Mouse (Mus musculus) adrenal gland, postnatal 4 days (tissue): ENCODE data around the gene Angel2. TPM values are rescaled to one million over a fixed set of nuclear protein-coding genes. Genes with fewer than 3 reads are reported as not detected.
"Not testable (repeated sequence)": the region's sequence is repeated elsewhere in the genome, so short reads cannot be mapped to it uniquely, and the experiment has no call there.

Source experiments
- DNase-seq, 2 experiments: peaks; one replicate each; pipeline ENCODE4 v3.0.0; 2021 to 2022; ENCODE audit warnings: low spot score in 2 of 2, mixed read lengths in 2 of 2
- long read RNA-seq, 2 experiments: library from polyadenylated mRNA; stranded (forward); transcript quantifications; one replicate each; pipeline ENCODE4 v2.0.0; 2021
- total RNA-seq, 2 experiments: library from RNA; stranded (reverse); gene quantifications; 2 replicates each; pipeline ENCODE4 v1.2.3; 2021

Angel2 gene
- total RNA-seq: 10 to 100 TPM; 51.9 to 54.6 TPM
- long read RNA-seq, experiment 1, partial matches to known transcripts: 2 of 38 reads
- long read RNA-seq, experiment 1, other reads (novel, unspliced or antisense): 32 of 38 reads
- long read RNA-seq, experiment 2, transcript Angel2-202 (9 exons, 3,714 nt): major isoform, 16 of 109 reads
- long read RNA-seq, experiment 2, partial matches to known transcripts: 8 of 109 reads
- long read RNA-seq, experiment 2, other reads (novel, unspliced or antisense): 85 of 109 reads

DNA sequence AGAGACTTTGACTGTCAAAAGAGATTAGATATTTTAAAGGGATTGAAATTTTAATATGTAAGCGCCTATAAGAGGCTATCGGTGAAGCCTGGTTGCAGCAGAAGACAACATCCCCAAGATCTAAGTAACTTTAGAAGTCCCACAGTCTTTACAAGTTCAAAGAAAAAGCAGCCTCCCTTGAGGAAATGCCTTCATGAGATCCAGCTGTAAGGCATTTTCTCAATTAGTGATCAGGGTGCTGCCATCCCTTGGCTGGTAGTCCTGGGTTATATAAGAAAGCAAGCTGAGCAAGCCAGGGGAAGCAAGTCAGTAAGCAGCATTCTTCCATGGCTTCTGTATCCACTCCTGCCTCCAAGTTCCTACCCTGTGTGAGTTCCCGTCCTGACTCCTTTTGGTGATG, at the start of gene Angel2:
Gene Angel2, plus strand, starts transcription at position 301 of the 400 bp plus-strand sequence.
- not testable (repeated sequence) for DNase-seq

DNA sequence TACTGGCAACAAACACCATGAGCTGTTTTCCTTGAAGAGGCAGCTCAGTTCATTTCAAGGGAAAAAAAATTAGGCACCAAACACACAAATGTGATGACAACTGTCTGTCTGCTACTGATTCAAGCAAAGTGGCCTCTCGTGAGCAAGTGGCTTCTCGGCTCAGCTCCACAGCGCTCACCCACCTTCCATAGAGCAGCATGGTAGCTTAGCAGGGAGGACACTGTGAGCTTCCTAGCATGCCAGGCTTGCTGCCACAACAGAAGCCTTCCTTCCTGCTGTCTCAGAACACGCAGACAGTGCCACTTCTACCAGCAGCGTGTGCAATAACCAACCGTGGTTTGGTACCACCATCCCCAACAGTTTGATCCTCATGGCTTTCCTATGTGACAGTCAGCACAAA, 49.2 kb upstream of the Angel2 start:
- no peak for DNase-seq

DNA sequence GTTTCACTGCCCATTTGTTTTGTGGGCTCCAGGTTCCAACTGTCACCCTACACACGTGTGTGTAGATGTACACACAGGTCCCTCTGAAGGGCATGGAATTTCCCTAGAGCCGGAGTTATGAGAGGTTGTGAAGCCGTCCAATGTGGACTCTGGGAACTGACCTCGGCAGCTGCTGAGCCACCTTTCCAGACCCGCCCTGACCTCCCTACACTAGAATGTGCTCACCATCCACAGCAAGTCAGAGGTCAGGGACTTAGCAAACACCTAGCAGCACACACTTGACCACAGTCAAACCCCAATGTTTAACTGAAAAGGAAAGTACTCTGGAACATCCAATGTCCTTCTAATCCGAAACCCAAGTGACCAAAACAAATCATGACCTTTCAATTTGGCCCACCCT, 44.3 kb upstream of the Angel2 start:
- DNase-seq: no peak

DNA sequence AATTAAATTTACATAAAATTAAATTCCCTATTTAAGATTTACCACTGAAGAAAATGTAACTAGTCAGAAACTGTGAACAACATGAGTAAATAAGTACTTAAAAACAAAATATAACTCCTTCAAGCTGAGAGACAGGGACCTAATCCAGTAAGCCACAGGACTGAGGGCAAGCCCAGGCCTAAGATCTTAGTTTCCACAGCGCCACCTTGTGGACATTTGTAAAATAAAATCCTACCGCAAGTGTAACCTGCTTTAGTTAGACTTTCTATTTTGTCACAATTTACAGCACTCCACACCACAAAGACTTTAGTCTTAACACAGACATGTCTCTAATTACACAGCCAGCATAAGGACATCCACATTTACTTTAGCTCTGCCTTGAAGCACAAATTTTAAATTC, 43.5 kb upstream of the Angel2 start:
- DNase-seq: peak in 1 of 2 experiments; percentile 19

DNA sequence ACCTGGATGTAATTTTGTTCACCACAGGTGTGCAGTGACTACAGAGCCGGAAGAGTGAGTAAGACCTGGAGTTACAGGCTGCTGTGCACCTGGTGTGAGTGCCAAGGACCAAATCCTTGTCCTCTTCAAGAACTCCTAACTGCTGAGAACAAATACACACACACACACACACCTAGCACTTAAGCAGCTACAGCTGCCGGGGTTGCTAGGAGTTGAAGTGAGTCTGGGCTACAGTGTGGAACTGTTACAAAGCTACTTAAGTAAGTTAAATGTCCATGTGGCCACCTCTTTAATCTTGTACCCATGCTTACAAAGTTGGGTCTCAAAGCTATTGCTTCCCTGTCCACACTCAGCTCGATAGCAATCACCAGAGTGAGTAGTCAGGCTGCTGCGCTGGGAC, 38.9 kb upstream of the Angel2 start:
- no peak for DNase-seq

DNA sequence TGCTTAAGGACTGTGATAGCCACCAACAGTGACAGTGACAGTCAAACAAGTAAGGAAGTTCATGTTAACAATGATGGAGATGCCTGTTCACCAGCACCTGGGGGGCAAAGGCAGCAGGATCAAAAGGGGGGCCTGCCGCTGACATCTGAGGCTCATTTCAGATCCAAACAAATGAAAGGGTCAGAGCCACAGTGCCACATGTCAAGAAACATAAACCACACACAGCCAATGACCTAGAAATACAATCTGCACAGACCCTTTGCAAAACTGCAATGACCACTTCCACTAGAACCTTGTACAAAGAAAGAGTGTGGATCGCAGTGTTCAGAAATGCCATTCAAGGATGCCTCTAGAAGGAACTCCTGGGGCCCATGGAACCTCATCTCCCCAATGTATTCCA, 36.9 kb upstream of the Angel2 start:
- DNase-seq: no peak

DNA sequence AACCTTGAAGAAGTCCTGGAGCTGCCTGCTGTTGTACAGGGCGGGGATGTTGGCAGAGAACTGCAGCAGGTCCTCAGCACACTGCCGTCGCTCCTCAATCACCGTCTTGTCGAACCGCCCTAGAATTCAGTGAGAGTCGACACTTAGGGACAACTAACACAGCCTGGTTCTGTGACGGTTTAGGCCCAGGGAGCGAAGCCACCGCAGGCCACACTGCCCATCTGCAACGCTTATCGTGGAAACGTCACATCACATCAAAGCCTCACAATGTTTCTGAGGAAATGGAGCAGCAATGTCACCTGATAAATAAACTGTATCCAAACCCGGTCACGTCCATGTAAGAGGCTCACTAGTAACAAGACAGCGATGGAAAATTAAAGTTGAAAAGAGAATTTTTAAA, 36.3 kb upstream of the Angel2 start:
- no peak for DNase-seq

DNA sequence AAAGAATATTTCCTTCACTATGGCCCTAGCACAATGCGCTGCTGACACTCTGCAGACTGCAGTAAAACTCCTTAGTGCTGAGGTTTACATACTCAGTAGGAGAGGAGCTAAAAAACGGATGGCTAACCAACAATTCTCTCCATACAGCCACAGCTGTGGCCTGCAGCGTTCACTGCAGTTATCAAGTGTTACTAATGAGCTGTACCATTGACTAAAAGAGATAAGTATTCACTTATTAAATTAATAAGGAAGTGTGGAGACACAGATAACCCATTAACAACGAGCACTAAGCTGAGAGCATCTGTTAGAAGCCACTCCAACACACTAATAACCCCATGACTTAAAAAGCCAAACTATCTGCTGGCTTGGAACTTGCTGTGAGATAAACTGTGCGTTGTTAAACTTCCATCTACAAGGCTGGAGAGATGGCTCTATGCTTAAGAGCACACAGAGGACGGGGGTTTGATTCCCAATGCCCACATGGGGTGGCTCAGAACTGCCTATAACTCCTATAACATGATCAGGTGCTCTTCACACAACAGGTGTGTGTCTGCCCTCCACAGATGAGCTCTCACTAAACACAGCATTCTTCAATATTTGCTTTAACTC, 31.2 kb upstream of the Angel2 start:
- no peak for DNase-seq

DNA sequence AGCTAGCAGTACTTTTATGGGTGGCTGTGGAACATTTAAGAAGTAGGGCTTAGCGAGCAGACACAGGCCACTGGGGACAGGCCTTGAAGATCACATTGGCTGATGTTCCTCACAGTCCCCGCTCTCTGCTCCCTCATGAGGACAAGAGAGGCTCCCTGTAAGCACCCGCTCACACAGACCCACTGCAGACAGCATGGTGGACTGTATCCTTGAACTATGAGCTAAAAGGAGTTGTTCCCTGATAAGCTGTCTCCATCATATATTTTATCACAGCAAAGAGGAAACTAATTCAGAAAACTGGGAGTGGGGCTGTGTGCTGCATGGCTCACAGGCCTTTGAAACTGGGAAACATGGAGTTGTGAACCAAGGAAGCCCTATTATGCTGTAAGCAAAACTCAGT, 26.7 kb upstream of the Angel2 start:
- no peak for DNase-seq

DNA sequence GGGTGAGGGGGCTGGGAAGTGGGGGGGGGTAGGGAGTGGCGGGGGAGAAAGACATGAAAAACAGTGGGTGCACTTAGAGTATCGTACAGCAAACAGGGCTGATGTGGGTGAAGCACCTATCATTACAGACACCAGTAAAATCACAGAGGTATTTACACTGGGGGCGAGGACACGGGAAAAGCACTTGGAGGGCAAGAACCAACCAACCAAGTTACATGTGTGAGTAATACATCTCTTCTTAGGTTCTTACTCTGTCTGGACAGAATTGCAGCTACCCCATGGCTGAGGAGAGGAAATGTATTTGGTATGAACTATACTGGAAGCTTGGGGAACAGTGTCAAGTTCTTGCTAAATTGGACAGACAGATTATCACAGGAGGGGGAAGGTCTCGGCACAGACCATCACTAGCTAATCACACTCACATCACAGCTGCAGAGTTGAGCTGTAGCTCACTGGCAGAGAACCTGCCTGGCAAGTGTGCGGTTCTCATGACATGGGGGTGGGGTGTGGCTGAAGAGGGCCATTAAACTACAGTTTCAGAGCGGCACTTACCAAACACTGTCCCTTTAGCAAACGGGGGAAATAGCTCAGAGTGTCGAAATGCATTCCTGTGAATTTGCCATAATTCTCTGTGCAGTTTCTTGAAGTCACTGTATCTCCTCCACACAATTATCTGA, 25.9 kb upstream of the Angel2 start:
- DNase-seq: no peak

DNA sequence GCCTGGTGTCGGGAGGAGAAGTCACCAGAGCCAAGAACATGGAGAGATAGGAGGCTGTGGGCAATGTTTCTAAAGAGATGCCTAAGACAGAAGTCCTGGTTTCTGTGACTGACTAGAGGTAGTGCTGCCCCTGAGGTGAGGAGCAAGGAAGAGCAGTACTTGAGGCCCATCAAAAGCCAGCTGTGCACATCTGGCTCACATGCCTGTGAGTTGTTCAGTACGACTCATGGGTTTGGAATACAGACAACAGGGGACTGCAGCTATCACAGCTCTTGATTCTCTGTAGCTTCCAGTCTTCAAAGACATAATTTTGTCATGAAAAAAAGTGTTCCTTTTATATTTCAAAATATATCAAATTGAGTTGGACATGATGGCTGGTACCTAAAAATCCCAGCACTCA, 23.8 kb upstream of the Angel2 start:
- no peak for DNase-seq

DNA sequence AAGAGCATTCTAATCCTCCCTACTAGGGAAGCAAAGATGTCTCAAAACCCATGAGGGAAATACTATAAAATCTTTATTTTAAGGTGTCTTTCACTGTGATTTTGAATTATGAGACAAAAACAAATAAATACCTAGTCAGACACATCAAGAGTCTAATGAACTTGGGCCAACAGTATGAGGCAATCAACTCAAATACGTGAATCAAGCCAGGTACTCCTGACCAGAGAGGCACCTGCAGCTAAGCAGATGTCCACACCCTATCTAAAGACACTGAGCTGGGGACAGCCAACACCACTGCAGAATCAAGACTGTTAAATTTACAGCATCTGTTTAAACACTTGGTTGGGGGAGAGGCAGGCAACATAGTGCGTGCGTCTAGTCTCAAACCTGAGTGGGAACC, 20.8 kb upstream of the Angel2 start:
- DNase-seq: no peak

DNA sequence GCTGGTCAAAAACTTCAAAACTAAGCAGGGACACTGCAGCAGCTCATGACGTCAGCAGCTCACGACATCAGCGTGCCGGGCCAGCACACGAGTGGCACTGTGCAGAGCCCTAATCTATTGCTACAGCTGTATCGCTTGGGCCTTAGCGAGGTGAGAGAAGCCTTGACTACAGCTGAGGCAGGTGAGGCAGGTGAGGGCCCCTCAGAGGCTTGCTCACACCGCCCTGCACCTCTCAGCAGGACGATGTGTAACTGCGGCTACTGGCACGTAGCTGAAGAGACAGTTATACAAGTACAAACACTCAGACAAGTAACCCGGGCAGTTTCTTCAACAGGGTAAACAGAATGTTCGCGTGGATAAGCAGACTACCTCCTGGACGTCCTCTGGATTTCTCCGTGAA, 20.2 kb upstream of the Angel2 start:
- DNase-seq: no peak

DNA sequence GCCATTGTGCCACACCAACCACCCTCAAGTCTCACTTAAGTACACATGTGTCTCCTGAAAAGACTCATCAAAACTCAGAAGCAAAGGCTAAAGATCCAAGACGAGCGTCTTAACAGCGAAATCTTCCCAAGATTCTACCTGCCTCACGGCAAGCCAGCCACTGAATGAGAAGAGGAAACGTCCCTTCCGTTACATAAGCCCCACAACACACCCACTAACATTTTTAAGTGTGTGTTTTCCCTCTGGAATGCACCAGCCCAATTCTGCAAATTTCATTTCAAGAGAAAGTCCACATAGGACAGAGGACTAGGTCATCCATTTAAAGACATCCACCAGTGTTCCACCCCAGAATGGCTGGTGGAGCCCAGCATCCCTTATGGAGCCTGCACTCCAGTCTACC, 14.1 kb upstream of the Angel2 start:
- no peak for DNase-seq

DNA sequence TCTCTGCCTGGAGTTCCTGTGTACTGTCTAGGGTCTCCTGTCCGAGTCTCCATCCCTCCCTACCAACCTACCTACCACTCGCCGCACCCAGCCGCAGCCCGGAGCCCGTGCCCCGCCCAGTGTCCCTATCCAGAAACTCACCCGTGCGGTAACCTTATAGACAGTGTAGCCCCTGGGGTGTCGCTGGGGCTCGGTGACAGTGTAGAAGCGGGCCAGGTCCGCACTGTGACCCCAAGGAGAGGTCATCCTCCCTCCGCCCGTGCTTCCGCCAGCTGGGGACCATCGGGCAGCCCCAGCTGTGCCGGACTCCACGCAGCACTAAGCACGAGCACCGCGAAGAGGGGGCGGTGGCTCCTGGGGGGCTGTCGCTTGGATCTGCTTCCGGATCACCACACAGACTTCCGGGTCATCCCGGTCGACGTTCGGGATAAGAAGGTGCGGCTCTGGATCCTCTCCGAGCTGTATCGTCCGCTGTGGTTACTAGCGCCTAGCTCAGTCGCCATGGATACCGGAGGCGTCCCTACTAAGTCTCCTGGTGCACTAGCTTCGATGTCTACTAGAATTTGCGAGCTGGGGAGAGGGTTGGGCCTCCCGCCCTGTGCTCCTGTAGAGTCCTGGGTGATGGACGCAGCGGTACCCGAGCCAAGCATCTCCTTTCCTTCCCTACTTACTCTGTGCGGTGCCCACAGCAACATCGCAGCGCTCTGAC, 13.3 kb upstream of the Angel2 start, which contains the start of gene Rps6kc1:
Gene Rps6kc1, minus strand, starts transcription at position 356 of the 709 bp plus-strand sequence.
- DNase-seq: peak; percentile 51 to 61

DNA sequence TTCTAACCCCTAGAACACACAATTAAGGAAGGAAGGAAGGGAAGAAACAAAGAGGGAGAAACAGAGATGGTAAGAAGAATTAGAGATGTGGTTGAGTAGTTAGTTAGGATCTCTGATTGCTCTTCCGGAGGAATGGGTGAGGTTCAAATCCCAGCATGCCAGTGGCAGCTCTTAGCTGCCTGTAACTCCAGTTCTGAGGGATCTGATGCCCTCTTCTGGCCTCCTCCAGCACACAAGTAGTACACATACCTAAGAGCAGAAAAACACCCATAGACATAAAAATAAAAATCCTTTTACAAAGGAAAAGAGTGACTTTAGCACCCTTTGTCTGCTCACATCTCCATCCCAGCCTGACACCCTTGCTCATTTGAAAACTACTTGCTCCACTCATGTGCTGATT, 12.3 kb upstream of the Angel2 start:
- no peak for DNase-seq

DNA sequence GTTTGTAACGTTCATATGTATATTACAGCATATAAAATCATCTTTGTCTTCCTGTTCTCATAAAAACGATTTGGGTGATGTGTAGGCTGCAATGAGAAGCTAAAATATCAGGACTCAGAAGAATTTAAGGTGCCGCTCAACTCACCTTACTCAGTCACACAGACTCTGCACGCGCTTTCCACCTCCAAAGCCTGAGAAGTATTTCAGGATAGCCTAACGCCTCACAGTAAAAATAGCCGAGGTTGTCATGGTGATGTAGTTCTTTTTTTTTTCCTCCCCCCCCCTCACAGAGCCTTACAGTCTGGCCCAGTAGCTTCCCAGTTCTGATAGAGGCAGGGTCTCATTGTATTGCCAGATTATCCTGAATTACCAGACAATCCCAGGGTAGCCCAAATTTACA, 6.0 kb upstream of the Angel2 start:
- no peak for DNase-seq

DNA sequence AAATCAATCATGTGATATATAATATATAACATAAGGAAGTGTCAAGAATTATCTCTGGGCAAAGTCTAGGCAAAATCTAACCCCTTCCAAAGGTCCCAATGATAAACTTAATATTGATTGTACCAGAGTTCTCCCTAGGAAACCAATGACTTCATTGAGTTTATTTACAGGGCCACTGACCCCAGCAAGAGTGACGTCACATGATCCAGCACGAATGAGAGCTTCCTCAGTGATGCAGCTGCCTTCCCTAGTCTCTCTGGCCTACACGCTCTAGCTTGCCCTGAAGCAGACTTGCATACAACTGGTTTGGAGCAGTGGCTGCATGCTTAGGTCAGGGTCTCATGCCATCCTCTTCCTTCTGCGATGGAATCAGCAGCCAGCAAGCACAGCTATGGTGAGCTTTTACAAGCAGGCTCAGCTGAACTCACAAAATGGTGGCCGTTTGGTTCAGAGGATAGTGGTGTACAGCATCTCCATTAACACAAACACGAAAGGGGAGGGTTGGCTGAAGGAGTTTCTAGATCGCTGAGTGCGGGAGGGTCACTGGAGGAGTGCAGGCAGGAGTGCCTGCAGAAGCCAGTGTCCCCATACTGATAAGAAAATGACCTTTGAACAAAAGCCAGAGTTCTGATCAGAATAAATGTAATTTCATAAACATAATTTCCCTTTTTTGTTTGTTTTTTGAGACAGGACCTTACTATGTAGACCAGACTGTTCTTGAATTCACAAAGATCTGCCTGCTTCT, 5.0 kb upstream of the Angel2 start:
- DNase-seq: no peak

DNA sequence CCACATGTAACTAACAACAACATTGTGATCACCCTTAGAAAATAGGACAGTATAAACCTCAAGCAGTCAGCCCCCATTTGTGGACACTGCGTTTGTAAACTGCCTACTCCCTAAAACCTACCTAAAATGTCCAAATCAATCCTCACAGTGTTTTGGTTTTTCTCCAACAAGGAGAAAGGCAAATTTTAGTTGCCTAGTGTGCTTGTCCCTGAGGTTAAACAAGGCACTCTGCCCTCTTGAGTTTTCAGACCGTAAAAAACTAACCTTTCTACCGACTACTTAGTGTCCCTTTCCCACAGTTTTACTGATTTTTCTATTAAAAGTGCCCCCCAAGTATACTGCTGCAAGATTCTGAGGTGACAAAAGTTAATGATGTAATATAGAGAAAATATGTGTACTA, 2.4 kb downstream of the Angel2 start:
- no peak for DNase-seq

DNA sequence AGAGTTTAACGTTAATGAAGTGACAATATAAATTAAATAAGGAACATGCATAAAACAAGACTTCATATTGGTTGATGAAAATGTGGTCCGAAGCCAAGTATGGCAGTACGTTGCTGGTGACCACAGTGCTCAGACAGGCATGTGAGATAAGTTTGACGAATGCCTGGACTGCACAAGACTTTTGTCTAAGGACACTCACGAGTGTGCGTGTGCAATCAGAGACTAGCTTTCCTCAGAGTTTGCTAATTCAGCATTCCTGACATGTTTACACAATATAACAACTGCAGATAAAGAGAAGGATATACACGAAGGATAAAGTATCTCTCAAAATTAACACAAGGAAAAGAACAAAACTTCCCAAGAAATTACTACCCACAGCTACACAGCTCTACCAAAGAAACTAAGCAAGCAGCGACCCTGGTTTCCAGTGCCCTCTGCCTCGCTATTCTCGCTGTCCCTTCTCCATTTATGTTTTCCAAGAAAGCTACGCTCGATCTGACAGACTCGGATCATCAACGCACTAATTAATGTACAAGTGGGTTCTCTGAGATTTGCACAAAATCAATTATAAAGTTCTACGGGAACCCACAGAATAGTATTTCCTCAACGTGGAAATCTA, 2.9 kb downstream of the Angel2 start:
- DNase-seq: no peak
